Mouse (Mus musculus): Measurements from ENCODE around the gene Olfr986.

Olfr986 gene

GRCm38 (mm10) chr9:40180620-40181019 is at the start of gene Olfr986:
Gene Olfr986 (plus strand): TSS chr9:40180920.
- no peak for DNase-seq

- no peak for DNase-seq
These were observed 43.6 kb upstream of the Olfr986 start for GRCm38 (mm10) chr9:40136987-40137688.

GRCm38 (mm10) chr9:40139484-40139883 is 41.2 kb upstream of the Olfr986 start:
- no peak for DNase-seq

GRCm38 (mm10) chr9:40141544-40141943 is 39.2 kb upstream of the Olfr986 start:
- no peak for DNase-seq

- DNase-seq, result no peak
These were observed 25.5 kb upstream of the Olfr986 start for GRCm38 (mm10) chr9:40155118-40155644.

GRCm38 (mm10) chr9:40166446-40166845 is 14.3 kb upstream of the Olfr986 start:
- no peak for DNase-seq

GRCm38 (mm10) chr9:40177017-40177416 is 3.7 kb upstream of the Olfr986 start:
- peak; percentile 10 to 46 for DNase-seq

- DNase-seq, result peak; percentile 13 to 28
These were observed 4.4 kb downstream of the Olfr986 start for GRCm38 (mm10) chr9:40185166-40185565.

GRCm38 (mm10) chr9:40191086-40191876 is 10.6 kb downstream of the Olfr986 start:
- no peak for DNase-seq

- DNase-seq, result peak; percentile 89 to 92
These were observed 11.6 kb downstream of the Olfr986 start, which contains the start of gene Zfp202 for GRCm38 (mm10) chr9:40192098-40193038. Gene Zfp202 (plus strand): TSS chr9:40192316.

GRCm38 (mm10) chr9:40195981-40196380 is 15.3 kb downstream of the Olfr986 start:
- DNase-seq, result no peak

- DNase-seq, result no peak
These were observed 25.8 kb downstream of the Olfr986 start for GRCm38 (mm10) chr9:40206546-40206950.

- DNase-seq, result no peak
These were observed 30.0 kb downstream of the Olfr986 start for GRCm38 (mm10) chr9:40210744-40211143.

GRCm38 (mm10) chr9:40214058-40214457 is 33.3 kb downstream of the Olfr986 start:
- DNase-seq, result no peak

- no peak for DNase-seq
These were observed 35.9 kb downstream of the Olfr986 start for GRCm38 (mm10) chr9:40216651-40217050.

- DNase-seq, result no peak
These were observed 43.6 kb downstream of the Olfr986 start for GRCm38 (mm10) chr9:40224289-40224688.

GRCm38 (mm10) chr9:40227874-40228789 is 47.4 kb downstream of the Olfr986 start:
- peak; percentile 42 to 72 for DNase-seq

- no peak for DNase-seq
These were observed 48.1 kb downstream of the Olfr986 start for GRCm38 (mm10) chr9:40228804-40229331.

- no peak for DNase-seq
These were observed 48.8 kb downstream of the Olfr986 start for GRCm38 (mm10) chr9:40229479-40229878.

- no peak for DNase-seq
These were observed 50.3 kb downstream of the Olfr986 start for GRCm38 (mm10) chr9:40231019-40231418.
